Mouse (Mus musculus) E14TG2a.4 (cell line): ENCODE results near the gene Schip1.
A peak's percentile ranks its signal among the peaks of the same experiment; 100 is the strongest.

Source experiments
- H3K27me3 ChIP-seq: 2 replicates; pipeline ENCODE4 v1.6.1; 2014; ENCODE audit warnings: low read length, control low read depth; ENCODE audit not compliant: insufficient read depth
- H3K36me3 ChIP-seq: 2 replicates; pipeline ENCODE4 v1.6.1; 2014; ENCODE audit warnings: low read length, control low read depth; ENCODE audit not compliant: insufficient read depth
- H3K4me1 ChIP-seq: replicated peaks from 2 replicates; pipeline ENCODE4 v1.6.1; 2014; ENCODE audit warnings: low read depth, low read length, control low read depth
- H3K4me3 ChIP-seq: replicated peaks from 2 replicates; pipeline ENCODE4 v1.5.1; 2014; ENCODE audit warnings: mild to moderate bottlenecking, low read length
- H3K9me3 ChIP-seq: 2 replicates; pipeline ENCODE4 v1.6.1; 2014; ENCODE audit warnings: low read length, control low read depth
- CTCF ChIP-seq: conservative IDR thresholded peaks from 2 replicates; pipeline ENCODE4 v1.5.1; 2014; ENCODE audit warnings: low read length
- NANOG ChIP-seq: IDR thresholded peaks from 2 replicates; pipeline ENCODE4 v1.6.1; 2014; ENCODE audit warnings: borderline replicate concordance, low read length, mixed read lengths
- POU5F1 ChIP-seq: IDR thresholded peaks from 2 replicates; pipeline ENCODE4 v1.6.1; 2014; ENCODE audit warnings: low read length, borderline replicate concordance

Gene Schip1

GRCm38 (mm10) chr3:68496513-68496912, 431.9 kb downstream of the Schip1 start:
- peaks cover 51% of the 10 kb centered on the region for H3K36me3 ChIP-seq
- H3K4me3 ChIP-seq: peak overlapping the region; percentile 96
- H3K9me3 ChIP-seq: no peaks in the 10 kb centered on the region
- H3K27me3 ChIP-seq: no peaks in the 10 kb centered on the region
- peaks cover 55% of the 10 kb centered on the region for H3K4me1 ChIP-seq
- no peak for TF ChIP-seq POU5F1
- no peak for TF ChIP-seq CTCF
- TF ChIP-seq NANOG: no peak

DNA sequence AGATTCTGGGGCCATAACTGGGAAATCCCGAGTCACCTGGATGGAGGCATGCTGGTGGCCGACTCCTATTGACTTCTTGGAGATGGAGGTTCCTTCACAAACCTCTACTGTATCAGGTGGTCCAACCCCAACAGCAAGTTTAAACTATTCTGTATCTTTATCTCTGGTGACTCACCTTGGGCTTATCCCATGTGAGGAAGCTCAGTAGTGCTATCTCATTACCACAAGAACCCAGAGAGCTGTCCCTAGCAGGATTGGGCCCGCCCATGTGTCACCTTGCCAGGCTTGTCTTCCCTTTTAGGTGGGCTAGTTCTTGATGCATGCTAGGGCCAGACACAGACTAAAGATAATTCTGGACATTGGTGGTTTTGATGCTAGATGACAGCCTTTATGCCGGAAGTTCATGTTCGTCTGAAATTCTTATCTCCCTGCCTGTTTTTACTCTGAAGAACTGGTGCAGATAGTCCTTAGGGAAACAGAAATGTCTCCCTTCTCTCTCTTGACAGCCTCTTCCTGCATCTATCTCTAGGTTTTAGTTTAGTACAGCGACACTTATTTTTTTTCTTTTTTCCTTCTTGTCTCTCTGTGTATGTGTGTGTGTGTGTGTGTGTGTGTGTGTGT, 435.0 kb downstream of the Schip1 start:
- Histone ChIP-seq H3K36me3 (peaks cover 75% of the 10 kb centered on the region), H3K27me3 (no peaks in the 10 kb centered on the region), H3K9me3 (no peaks in the 10 kb centered on the region), H3K4me1 (peaks cover 47% of the 10 kb centered on the region), H3K4me3 (no peak overlapping the region)
- TF ChIP-seq POU5F1 (no peak), CTCF (no peak), NANOG (no peak)

DNA sequence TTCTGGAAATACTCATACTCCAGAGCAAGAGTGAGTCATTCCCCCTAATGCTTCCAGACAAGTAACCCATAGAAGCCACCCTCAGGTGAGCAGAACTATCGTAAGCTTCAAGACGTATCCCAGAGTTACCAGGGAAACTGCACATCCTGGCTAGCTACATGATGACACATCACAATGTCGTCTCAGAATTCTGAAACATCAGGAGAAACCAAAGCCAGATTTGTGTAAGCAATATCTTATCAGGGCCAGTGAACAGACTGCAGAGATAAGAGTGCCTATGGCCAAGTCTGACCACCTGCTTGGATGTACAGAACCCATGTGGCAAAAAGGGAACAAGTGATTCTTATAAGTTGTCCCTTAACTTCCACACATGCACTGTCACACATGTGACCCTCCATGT, 440.2 kb downstream of the Schip1 start:
- TF ChIP-seq POU5F1 (no peak), CTCF (no peak), NANOG (no peak)
- peaks cover 35% of the 10 kb centered on the region for H3K4me1 ChIP-seq
- no peaks in the 10 kb centered on the region for H3K9me3 ChIP-seq
- peaks cover 86% of the 10 kb centered on the region for H3K36me3 ChIP-seq
- H3K27me3 ChIP-seq: no peaks in the 10 kb centered on the region
- no peak overlapping the region for H3K4me3 ChIP-seq

- no peak for TF ChIP-seq POU5F1
- no peak for TF ChIP-seq NANOG
- TF ChIP-seq CTCF: no peak
- no peaks in the 10 kb centered on the region for H3K27me3 ChIP-seq
- peaks cover 87% of the 10 kb centered on the region for H3K36me3 ChIP-seq
- no peaks in the 10 kb centered on the region for H3K9me3 ChIP-seq
- peaks cover 44% of the 10 kb centered on the region for H3K4me1 ChIP-seq
- no peak overlapping the region for H3K4me3 ChIP-seq
These were observed 442.2 kb downstream of the Schip1 start for GRCm38 (mm10) chr3:68506769-68507318.

- Histone ChIP-seq H3K4me1 (peaks cover 61% of the 10 kb centered on the region), H3K9me3 (no peaks in the 10 kb centered on the region), H3K36me3 (peaks cover 86% of the 10 kb centered on the region), H3K4me3 (no peak overlapping the region), H3K27me3 (no peaks in the 10 kb centered on the region)
- no peak for TF ChIP-seq CTCF
- no peak for TF ChIP-seq NANOG
- TF ChIP-seq POU5F1: no peak
These were observed 444.0 kb downstream of the Schip1 start for GRCm38 (mm10) chr3:68508629-68509028.

GRCm38 (mm10) chr3:68510872-68511271, 446.3 kb downstream of the Schip1 start:
- TF ChIP-seq CTCF (no peak), POU5F1 (no peak), NANOG (no peak)
- Histone ChIP-seq H3K27me3 (no peaks in the 10 kb centered on the region), H3K36me3 (peaks cover 76% of the 10 kb centered on the region), H3K4me3 (no peak overlapping the region), H3K4me1 (peaks cover 72% of the 10 kb centered on the region), H3K9me3 (no peaks in the 10 kb centered on the region)

DNA sequence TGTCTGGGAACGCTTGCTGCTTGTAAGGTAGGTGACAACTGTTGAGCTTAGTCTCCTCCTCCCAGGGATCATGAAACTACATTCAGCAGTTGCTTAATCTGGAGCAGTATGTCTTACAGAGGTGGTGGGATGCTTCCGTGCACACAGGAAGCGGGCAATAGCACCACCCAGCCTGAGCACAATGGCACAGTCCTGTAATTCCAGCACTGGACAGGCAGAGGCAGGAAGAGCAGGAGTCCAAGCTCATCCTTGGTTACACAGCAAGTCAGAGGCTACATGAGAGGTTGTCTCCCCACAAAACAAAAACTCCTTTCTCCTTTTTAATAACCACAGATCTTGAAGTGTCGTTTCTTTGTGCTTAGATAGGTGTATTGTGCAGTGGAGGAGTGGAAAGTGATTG, 447.1 kb downstream of the Schip1 start:
- Histone ChIP-seq H3K4me3 (no peak overlapping the region), H3K36me3 (peaks cover 77% of the 10 kb centered on the region), H3K9me3 (no peaks in the 10 kb centered on the region), H3K4me1 (peaks cover 76% of the 10 kb centered on the region), H3K27me3 (no peaks in the 10 kb centered on the region)
- TF ChIP-seq CTCF (no peak), NANOG (no peak), POU5F1 (no peak)

DNA sequence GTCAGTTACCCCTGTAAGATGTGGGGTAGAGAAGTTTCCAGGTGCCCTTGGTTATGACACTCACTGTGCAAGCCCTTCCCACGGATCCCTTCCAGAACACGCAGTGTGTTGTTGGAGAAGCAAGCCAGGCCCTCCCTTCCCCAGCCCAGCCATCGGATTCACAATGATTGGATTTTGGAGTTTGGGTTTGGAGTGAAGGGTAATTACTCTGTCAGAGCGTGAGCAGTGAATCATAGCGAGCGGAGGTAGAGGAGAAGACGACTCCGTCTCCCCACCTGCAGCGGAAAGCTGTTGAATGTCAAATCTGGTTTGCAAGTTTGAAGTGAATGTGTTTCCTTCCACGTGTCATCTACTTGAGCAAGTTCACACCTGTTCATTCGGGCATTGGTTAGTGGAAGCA, 447.7 kb downstream of the Schip1 start:
- H3K4me1 ChIP-seq: peaks cover 70% of the 10 kb centered on the region
- TF ChIP-seq NANOG: no peak
- no peak for TF ChIP-seq POU5F1
- TF ChIP-seq CTCF: no peak
- H3K36me3 ChIP-seq: peaks cover 77% of the 10 kb centered on the region
- H3K9me3 ChIP-seq: no peaks in the 10 kb centered on the region
- H3K27me3 ChIP-seq: no peaks in the 10 kb centered on the region
- no peak overlapping the region for H3K4me3 ChIP-seq
